Mouse (Mus musculus): Measurements from ENCODE around the gene Anxa5. TPM values are rescaled to one million over a fixed set of nuclear protein-coding genes. Genes with fewer than 3 reads are reported as not detected.

The Anxa5 gene
- polyA plus RNA-seq, 1 experiment from 2014 or later, result 336 TPM

- ATAC-seq (ENCODE audit: insufficient number of reproducible peaks, low FRiP score), result no peak
- WGBS, result 78% methylated on average over 2 of the region's 2 CpGs
- Histone ChIP-seq H3K4me1 (replicated peaks) (peaks cover 6% of the 10 kb centered on the region; the same call in 1 of the 2 replicates), H3K36me3 (no peaks in the 10 kb centered on the region), H3K4me2 (no peak overlapping the region), H3K27ac (ENCODE audit: poor library complexity, severe bottlenecking) (no peak overlapping the region), H3K27me3 (replicated peaks) (no peaks in the 10 kb centered on the region), H3K9ac (no peak overlapping the region), H3K9me3 (replicated peaks) (no peaks in the 10 kb centered on the region), H3K4me3 (no peak overlapping the region)
Measured at GRCm38 (mm10) chr3:36401900-36402299, 73.8 kb downstream of the Anxa5 start.

DNA sequence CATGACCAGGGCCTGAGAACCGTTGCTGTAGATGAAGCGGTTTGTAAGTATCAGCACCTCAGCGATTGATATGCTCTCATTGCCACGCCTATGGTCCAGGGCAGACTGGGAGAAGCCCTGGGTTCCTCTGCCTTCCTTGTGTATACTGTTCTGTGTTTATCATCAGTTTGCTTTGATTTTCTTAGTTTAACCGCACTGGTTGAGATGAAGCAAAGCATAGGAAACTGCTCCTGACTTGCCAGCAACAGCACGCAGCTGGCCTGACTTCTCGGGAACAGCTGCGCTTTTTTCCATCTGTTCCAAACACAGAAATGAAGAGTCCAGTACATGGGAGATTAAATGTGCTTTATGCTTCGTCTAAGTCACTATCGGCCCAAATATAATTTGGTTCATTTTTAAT lies 75.0 kb downstream of the Anxa5 start:
- H3K36me3 ChIP-seq, result no peaks in the 10 kb centered on the region
- no peak overlapping the region for H3K4me3 ChIP-seq
- H3K27ac ChIP-seq (ENCODE audit: poor library complexity, severe bottlenecking), result no peak overlapping the region
- no peak for ATAC-seq (ENCODE audit: insufficient number of reproducible peaks, low FRiP score)
- H3K9ac ChIP-seq, result no peak overlapping the region
- no peaks in the 10 kb centered on the region for H3K4me1 ChIP-seq (replicated peaks)
- no peak overlapping the region for H3K4me2 ChIP-seq
- WGBS, result 72% methylated on average over 10 of the region's 10 CpGs
- no peaks in the 10 kb centered on the region for H3K27me3 ChIP-seq (replicated peaks)
- H3K9me3 ChIP-seq (replicated peaks), result no peaks in the 10 kb centered on the region

Small RNA genes within 50 kb of the gene (microRNA-seq; reads per million reads assigned to microRNA genes)
- gene Mir7009, result 0.94 reads per million

Other genes with a start within 250 kb of the Anxa5 start
- 1.2 and 1.3 TPM in 2 replicates for gene 1810062G17Rik, start within 50 bp of the Anxa5 start, polyA plus RNA-seq (2016; fragmentation: Nextera tagmentation; extraction: Ambion mirVana)
- gene Gm11549, start 45.9 kb upstream of the Anxa5 start, polyA plus RNA-seq (2016; fragmentation: Nextera tagmentation; extraction: Ambion mirVana), result 0.30 and 0.31 TPM in 2 replicates
- gene Exosc9, start 76.7 kb upstream of the Anxa5 start, polyA plus RNA-seq (2016; fragmentation: Nextera tagmentation; extraction: Ambion mirVana), result 45.0 and 49.5 TPM in 2 replicates
- 194 and 199 TPM in 2 replicates for gene Ccna2, start 96.3 kb upstream of the Anxa5 start, polyA plus RNA-seq (2016; fragmentation: Nextera tagmentation; extraction: Ambion mirVana)
- gene Bbs7, start 137.6 kb upstream of the Anxa5 start, polyA plus RNA-seq (2016; fragmentation: Nextera tagmentation; extraction: Ambion mirVana), result 11.8 and 12.0 TPM in 2 replicates
- 6.4 and 7.3 TPM in 2 replicates for gene Trpc3, start 214.3 kb upstream of the Anxa5 start, polyA plus RNA-seq (2016; fragmentation: Nextera tagmentation; extraction: Ambion mirVana)